Mouse (Mus musculus): ENCODE results near the gene Carmil2.

- TF ChIP-seq CTCF (IDR thresholded peaks at IDR 0.05) (no peak), EP300 (IDR thresholded peaks at IDR 0.05) (no peak)
Observed at GRCm38 (mm10) chr8:105704955-105705354, 18.9 kb downstream of the Carmil2 start.

Measured in lung, postnatal 0 days (tissue).